Mouse (Mus musculus): ENCODE measurements around the gene Card10.

Card10 gene

DNA sequence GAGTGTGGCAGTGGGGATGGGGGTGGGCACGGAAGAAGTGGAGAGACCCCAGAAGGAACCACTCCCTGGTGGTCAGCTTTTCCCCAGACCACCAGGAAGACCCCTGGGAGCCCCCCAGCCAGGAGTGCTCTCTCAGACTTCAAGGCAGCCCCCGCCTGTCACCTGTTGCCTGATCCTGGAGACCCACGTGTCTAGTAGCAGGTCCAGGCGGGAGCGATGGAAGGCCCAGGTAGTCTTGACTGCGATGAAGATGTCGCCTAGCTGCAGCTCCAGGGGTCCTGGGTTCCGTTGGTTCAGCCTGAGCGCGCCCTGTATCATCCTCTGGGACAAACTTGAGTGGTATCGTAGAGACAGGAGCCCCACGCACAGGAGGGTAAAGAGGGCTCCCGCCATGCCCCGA lies 30.0 kb downstream of the Card10 start:
- DNase-seq (ENCODE audit: low spot score in 2 of 2) = no peak

DNA sequence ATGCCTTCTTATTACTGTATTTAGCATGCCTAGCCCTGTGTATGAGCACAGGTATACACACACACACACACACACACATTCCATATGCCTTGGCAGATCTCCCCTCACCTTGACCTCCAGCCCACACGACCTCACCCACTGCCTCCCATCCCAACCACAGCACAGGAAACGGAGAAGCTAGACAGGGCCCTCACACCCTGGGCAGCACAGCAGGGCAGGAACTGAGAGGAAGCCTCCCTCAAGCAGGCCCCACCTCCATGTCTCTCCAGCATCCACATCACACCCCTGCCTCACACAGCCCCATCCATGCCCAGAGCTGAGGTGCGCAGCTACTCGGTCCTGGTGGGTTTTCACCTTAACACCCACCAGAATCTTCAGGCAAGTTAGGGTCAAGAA lies 30.5 kb downstream of the Card10 start:
- no peak for DNase-seq (ENCODE audit: low spot score in 2 of 2)

DNA sequence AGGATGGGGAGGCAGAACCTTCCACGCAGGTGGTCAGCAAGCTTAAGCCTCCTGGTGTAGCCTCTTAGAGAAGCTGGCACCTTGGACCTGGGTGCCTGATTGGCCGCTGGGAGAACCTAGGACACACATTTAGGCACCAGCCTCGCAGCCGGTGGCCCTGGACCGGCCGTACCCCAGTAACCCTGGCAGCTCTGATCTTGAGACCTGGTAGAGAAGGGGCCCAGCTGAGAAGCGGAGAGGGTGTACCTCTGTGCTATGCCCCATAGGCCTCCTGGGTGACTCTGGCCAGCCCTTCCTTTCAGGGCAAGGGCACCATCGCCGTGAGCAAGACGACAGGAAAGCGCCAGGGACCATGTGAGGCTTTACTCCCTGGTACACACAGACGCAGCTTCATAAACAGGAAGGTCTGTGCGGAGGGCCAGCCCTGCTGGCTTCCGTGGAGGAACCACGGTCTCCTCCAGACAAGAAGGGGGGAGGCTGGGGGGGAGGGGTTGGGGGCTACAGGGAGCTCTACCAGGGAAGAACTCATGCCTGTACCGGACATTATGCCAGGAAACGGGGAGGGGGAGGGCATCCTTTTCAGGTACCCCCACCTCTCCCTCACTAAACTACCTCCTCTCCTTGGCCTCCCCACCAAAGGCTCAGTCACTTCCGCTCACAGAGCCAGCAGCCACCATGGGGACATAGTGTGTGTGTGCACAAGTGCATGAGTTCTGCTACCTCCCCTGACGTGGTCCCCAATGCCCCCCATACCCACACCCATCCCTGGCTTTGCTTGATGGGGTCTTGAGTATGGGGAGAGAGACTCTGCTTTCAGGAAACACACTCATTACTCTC lies 31.1 kb downstream of the Card10 start:
- DNase-seq (ENCODE audit: low spot score in 2 of 2) = no peak

DNA sequence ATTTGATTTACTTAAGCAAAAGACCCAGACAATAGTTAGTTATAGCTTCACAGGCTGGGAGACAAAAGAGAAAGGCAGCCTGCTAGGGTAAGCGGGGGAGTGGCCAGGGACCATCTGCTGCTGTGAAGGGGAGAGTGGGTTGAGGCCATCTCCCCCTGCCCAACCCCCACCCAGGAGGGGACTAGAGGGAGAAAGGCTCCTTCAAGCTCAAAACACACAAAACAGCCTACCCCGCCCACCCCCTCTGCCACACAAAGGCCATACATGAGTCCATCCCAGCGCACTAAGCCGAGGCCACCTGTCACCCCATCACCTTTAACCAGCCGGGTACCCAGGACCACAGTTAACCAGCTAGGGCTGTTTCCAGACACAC lies 31.9 kb downstream of the Card10 start:
- peak in 1 of 2 experiments; percentile 18 for DNase-seq (ENCODE audit: low spot score in 2 of 2)

DNA sequence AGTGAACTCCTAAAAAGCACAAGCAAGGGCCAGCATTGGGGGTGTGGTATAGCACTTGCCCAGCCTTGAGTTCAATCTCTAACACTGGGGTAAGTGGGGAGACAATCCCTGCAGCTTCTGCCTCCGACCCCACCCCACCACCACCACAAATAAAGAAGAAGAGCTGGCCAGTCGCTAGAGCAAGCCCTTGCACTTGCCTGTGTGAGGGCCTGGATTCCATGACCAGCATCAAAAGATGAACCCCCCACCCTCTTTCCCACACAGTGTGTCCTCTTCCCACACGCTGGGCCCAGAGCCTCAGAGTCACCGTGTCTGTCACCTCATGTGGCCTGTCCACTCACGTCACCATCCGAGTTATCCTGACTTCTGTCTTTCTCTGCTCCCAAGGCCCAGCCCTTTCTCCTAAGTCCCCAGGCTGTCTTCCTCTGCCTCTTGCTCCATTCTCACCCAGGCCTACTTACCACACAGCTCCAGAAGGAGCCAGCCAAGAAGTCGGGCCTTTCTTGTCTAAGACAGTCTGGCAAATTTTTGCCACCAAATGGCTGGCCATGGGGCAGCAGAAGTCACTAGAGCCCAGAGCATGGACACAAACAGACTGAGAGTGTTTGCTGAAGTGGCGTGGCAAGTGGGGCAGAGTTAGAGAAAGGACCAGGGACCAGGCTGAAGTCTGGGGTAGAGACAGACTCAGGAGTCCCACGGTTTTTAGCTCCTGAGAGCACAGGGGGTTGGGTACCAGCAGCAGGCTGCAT lies 32.4 kb downstream of the Card10 start:
- no peak for DNase-seq (ENCODE audit: low spot score in 2 of 2)

DNA sequence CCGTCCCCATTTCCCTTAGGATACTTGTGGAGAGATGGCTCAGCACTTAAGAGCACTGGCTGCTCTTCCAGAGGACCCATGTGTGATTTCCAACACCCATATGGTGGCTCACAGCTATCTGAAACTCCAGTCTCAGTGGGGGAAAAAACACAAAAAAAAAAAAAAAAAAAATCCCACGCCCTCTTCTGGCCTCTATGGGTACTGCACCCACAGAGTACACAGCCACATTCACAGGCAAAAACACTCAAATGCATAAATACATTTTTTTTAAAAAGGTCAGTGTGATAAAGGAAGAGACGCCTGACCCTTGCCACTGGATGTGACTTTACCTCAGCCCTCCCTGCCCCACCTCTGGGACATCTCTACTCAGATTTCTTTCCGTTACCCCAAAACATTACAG lies 33.8 kb downstream of the Card10 start:
- no peak for DNase-seq (ENCODE audit: low spot score in 2 of 2)

DNA sequence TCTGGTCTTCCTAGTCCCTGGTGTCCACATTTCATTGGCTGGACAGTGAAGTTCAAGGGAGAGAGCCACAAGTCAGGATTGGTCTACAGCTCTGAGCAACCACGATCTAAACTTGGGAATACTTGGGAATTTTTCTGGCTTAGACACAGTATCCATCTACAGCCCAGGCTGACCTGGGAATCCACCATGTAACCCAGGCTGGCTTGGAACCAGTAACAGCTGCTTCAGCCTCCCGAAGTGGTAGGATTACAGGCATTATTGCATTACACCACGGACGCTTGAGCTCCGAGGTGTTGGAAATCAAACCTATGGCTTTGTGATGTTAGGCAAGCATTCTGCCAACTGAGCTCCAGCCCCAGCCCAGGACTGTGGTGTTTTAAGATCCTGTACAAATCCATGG lies 39.1 kb downstream of the Card10 start:
- DNase-seq (ENCODE audit: low spot score in 2 of 2) = no peak

DNA sequence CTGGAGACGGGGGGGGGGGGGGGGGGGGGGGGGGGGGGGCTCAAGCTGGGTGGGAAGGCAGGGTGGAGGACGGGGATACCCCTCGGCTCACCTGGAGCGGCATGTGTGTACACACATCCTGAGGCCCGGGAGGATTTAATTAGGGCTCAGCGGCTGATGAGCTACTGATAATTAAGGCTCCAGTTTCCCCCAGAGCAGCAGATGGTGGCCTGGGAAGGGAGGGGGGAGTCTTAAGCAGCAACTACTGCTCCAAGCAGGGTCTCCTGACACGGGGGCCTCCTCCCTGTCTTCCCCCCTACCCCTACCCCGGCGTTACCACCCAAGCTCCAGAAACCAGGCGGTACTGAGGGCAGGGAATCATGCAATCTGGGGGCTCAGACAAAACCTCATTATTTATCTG lies 39.6 kb downstream of the Card10 start:
- no peak for DNase-seq (ENCODE audit: low spot score in 2 of 2)

DNA sequence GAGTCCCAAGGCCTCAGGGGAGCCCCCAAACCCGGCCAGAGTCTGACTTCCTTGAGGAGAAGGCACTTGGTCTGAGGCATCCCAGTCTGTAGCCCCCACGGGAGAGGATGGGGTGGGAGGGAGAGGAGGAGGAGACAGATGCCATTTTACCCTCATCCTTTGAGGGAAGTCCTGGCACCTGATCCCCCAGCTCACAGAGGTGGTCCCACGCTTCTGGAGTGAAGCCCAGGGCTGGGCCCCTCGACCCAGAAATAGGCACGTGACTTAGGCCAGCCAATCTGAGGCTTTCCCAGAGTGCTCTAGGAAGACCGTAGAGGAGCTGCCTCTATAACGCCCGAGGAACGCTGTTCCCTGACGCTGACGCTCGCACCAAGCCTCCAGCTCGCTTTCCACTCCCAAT lies 41.7 kb downstream of the Card10 start:
- no peak for DNase-seq (ENCODE audit: low spot score in 2 of 2)

DNA sequence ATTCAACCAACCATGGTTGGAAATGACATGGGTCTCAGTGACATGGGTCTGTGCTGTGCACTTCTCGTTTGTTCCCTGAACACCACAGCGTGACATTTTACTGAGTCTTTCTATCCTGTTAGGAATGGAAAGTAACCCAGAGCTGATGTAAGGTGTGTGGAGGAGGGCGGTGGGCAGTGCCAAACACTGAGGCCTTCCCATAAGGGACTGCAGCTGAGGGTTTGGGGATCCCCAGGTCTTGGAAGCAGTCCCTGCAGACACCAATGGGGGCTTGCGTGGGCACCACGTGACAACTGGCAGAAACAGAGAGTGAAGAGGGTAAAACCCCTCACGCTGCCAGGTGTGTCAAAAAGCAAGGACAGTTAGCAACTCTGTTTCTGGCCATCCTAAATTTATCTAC lies 44.7 kb downstream of the Card10 start:
- no peak for DNase-seq (ENCODE audit: low spot score in 2 of 2)

DNA sequence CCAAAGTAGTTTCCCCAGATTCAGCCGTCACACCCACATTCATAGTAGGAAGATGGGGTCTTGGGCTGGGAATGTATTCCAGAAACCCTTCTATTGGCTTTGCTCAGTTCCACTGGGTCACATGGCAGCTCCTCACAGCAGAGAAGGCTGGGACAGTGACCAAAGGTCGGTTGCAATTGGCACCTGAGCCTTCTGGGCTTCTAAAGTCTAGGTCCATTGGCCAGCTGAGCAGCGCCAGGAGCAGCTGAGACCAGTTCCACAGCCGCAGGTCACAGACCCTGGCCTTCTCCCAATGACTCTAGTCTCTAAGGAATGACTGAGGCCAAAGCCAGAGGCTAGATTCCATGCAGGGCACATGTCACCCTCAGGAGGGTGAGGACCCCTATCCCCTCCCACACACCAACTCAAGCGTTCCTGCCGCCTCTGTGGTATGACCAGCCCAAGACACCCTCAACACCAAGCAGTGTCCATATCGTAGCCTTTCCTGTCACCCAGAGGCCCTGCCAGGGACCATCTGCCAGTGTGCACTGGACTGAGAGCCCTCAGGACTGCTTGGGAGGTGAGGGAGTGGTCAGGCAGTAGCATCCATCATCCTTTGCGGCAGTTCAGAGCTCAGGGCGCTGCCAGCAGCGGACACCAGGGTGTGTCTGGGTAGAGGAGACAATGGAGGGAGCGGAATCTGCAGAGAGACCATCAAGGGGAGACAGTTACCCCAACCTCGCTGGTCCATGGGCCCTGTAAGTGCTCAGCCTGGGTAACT lies 46.7 kb downstream of the Card10 start:
- DNase-seq (ENCODE audit: low spot score in 2 of 2) = no peak

DNA sequence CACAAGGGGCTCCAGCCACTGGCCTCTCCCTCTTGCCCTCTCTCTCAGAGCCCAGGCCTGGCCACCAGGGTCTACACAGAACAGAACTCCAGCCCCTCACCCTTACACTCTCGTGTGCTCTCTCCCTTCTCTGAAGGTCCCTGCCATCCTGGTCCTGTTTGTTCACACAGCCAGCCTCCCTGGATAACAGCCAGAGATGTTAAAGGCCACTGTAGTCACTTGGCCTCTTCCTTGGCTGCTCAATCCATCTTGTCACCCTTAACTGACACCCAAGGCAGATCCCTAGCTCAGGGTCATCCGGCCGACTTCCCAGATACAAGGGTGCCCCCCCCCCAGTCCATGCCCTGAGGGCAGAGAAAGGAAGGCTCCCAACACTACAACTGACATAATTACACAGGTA lies 47.6 kb downstream of the Card10 start:
- DNase-seq (ENCODE audit: low spot score in 2 of 2) = no peak

DNA sequence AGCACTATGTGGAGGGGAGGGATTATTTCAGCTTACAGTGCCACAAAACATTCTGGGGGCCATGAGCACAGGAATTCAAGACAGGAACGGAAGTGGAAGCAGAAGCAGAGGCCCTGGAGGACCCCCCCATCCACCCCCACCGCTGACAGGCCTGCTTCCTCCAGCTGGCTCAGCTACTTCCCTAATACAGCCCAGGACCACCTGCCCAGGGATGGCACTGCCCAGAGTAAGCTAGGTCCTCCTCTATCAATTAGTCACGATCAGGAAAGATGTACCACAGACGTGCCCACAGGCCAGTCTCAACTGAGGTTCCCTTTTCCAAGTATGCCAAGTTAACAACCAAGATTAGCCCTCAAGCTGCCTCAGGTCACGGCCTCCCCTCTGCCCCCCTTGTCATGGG lies 48.7 kb downstream of the Card10 start:
- no peak for DNase-seq (ENCODE audit: low spot score in 2 of 2)

DNA sequence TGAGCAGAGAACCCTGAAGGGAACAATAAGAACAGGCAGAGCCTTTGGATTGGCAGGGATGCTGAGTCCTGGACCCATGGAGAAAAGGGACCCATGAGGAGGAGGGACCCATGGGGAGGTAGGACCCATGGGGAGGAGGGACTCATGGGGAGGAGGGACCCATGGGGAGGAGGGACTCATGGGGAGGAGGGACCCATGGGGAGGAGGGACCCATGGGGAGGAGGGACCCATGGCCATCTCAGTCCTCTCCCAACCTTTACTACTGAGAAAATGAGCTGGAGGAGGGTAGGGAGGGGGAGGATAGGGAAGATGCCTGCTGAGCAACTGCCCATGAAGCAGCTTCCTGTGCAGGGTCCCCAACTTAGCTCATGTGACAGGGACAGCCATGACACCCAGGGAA lies 49.9 kb downstream of the Card10 start:
- DNase-seq (ENCODE audit: low spot score in 2 of 2) = no peak

DNA sequence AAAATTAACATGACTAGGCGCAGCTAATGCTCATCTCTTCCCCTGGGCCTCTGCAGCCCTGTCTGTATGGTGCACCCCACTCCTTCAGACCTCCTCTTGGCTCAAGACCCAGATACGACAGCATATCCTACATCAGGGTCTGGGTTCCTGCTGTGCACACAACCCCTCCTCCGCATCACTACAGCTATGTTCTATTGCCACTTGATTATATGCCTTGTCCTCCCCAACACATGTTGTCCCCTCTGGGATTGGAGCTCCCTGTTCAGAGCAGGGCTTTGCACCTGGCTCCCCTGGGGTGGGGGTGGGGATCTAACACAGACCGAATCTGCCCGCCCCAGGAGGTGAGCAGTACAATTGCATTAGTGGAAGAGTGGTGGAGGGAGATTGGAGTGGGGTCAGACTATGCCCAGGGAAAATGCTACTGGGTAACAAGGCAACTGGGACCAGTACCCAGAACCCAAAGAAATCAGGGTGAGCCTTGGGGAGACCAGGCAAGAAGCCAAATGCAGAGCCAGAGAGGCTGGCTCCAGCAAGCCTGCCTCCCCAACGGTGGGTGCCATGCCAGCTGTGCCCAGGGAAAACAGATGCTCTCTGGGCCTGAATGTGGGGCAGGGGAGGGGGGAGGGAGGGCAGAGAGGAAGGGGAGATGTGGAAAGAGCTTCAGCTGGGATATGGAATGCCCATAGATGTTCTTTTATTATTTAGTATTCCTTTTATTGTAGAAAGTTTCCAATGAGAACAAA lies 52.1 kb downstream of the Card10 start:
- no peak for DNase-seq (ENCODE audit: low spot score in 2 of 2)

DNA sequence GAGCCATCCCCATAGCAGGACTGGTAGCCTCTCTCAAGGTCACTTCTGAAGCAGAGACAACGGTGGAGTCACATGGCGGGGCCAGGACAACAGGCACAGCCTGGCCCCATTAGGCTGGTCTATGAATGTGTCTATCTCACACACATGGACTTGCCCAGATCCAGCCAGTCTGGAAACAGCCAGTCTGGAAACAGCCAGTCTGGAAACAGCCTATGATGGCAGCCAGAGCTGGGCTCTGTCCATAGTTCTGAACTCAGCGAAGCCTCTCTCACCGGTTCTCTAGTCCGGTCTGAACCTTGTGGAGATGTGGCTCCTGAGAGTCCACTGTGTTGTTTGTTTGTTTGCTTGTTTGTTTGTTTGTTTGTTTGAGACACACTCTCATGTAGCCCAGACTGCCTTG lies 53.0 kb downstream of the Card10 start:
- DNase-seq (ENCODE audit: low spot score in 2 of 2) = no peak

DNA sequence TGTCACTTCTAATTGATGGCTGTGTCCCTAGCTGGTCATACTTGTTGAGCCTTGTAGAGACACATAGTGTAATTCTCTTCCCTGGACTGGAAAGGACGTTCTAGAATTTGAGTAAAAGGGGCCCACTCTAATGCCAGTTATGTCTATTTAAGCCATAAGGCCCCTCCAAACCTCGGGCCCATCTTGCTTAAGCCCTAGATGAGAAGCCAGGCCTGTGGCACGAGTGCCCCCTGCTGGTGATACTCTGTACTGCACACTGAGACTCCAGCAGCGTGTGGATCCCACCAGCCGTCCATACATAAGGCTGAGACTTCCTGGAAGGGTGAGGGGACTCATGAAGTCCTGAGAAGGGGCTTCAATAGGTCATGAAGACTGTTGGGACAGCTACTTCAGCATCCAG lies 58.6 kb downstream of the Card10 start:
- DNase-seq (ENCODE audit: low spot score in 2 of 2) = peak; percentile 89 to 90

DNA sequence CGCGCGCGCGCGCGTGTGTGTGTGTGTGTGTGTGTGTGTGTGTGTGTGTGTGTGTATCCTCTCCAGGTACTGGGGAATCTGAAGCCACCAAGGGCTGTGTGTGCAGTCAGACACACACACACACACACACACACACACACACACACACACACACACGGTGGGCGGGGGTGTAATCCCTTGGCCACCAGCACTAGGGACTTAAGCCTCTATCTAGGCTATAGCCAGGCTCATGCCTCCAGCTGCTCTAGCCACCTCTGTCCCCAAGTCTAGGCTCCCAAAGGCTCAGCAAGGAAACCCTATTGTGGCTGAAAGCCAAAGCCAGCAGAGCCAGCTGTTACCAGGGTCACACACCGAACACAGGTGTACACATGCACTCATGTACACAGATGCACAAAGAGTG lies 60.0 kb downstream of the Card10 start:
- DNase-seq (ENCODE audit: low spot score in 2 of 2) = no peak

DNA sequence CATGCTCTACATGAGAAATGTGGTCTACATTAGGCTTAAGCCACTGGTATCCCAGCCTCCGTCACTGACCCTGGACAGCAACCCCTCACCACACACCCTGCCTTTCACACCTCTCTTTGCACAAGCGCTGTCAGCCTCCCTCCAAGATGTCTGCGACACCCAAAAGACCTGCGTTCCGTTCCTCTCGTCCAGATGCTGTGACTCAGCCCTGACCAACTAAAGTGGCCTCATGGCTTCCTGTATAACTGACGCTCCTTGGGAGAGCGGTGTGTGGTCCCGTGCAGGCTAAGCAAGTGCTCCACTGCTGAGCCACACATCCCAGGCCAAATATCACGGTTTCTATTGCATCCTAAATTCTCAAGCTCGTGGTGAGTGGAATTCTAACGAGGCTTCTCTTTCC lies 62.2 kb downstream of the Card10 start:
- DNase-seq (ENCODE audit: low spot score in 2 of 2) = no peak

DNA sequence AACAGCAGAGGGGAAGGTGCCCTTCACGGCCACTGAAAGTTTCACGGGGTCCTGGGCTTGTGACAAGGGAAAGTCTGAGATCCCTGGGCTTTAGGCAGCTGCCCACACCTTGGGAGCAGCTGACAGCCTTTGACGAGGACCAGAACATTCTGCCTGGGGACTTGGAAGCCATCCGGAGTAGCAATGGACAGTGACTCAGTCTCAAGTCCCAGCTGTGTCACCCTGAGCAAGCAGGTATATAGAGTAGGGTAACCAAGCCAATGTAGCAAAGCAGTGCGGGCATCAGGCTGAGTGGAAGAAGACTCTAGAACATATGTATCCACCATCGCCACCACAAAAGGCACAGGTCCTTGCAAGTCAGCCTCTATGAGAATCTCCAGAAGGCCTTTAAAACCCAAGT lies 65.7 kb downstream of the Card10 start:
- no peak for DNase-seq (ENCODE audit: low spot score in 2 of 2)

DNA sequence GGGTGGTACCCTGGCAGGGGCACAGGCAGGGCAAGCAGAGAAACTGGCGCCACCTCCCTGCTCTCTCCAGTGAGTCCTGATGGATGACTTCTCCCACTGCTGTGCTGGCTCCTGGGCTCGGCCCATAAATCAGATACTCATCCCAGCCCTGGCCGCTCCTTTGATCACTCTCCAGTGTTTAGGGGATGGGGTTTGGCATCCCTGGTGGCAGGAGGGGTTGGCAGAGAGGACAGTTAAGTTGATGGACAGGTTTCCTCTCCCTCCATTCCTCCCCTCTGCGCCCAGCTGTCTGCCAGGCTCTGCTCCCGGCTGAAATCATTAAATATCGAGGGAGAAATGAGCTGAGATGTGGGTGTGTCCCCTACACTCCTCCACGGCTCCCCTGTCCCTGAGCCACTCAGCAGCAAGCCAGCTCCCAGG lies 66.2 kb downstream of the Card10 start:
- DNase-seq (ENCODE audit: low spot score in 2 of 2) = no peak

DNA sequence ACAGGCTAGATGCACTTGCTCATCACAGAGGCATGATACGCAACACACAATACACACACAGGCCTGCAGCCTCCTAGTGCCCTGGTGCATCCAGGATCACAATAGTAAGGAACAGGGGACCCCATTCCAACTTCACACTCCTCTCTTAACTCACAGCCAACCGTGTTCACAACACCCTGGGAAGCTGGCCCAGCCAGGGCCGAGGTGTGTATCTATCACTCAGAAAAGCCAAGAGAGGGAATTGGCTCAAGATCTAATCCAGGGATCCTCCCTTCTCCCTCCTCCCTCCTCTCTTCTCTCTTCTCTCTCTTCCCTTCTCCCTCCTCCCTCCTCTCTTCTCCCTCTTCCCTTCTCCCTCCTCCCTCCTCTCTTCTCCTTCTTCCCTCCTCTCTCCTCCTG lies 66.7 kb downstream of the Card10 start:
- DNase-seq (ENCODE audit: low spot score in 2 of 2) = no peak

Measured in right cerebral cortex, adult 2 months (tissue).